Mouse (Mus musculus): ENCODE results near the gene Arfgap3.
A peak's percentile ranks its signal among the peaks of the same experiment; 100 is the strongest.
"Not testable (repeated sequence)": the region's sequence is repeated elsewhere in the genome, so short reads cannot be mapped to it uniquely, and the experiment has no call there.

Arfgap3 gene

GRCm38 (mm10) chr15:83344956-83345355 is 5.1 kb downstream of the Arfgap3 start:
- peak; percentile 30 for DNase-seq

GRCm38 (mm10) chr15:83344157-83344556 is 5.9 kb downstream of the Arfgap3 start:
- DNase-seq, result no peak

- DNase-seq, result no peak
Measured at GRCm38 (mm10) chr15:83338908-83339307, 11.1 kb downstream of the Arfgap3 start.

GRCm38 (mm10) chr15:83337903-83338870 is 11.9 kb downstream of the Arfgap3 start:
- no peak for DNase-seq

- DNase-seq, result no peak
Measured at GRCm38 (mm10) chr15:83332373-83332772, 17.7 kb downstream of the Arfgap3 start.

GRCm38 (mm10) chr15:83328952-83329351 is 21.1 kb downstream of the Arfgap3 start:
- DNase-seq, result no peak

GRCm38 (mm10) chr15:83323071-83323470 is 27.0 kb downstream of the Arfgap3 start:
- no peak for DNase-seq

DNA sequence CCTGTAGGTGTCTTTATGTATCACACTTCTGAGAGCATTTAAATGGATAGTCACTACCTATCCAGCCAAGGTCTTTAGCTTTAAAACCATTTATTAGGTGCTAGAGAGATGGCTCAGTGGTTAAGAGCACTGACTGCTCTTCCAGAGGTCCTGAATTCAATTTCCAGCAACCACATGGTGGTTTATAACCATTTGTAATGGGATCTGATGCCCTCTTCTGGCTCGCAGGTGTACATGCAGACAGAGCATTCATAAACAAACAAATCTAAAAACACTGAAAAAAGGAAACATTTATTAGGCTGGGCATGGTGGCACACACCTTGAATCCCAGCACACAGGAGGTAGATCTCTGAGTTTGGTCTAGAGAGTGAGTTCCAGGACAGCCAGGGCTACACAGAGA is 35.1 kb downstream of the Arfgap3 start:
- no peak for DNase-seq

DNA sequence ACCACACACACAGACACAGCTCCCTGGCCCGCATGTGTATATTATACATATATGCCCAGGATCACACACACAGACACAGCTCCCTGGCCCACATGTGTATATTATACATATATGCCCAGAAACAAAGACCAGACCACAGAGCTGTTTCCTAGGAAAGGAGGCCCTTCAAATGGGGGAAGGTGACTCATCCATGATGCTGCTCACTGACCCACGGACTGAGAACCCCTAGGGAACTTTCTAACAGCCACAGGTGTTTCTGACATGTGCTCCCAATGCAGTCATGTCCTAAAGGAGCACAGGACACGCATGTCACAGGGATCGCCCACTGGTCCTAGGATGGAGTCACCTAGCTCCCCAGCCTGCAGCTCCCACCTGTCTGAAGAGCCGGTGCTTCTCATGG is 40.2 kb downstream of the Arfgap3 start:
- no peak for DNase-seq

- not testable (repeated sequence) for DNase-seq
Measured at GRCm38 (mm10) chr15:83308708-83309107, 41.3 kb downstream of the Arfgap3 start.

DNA sequence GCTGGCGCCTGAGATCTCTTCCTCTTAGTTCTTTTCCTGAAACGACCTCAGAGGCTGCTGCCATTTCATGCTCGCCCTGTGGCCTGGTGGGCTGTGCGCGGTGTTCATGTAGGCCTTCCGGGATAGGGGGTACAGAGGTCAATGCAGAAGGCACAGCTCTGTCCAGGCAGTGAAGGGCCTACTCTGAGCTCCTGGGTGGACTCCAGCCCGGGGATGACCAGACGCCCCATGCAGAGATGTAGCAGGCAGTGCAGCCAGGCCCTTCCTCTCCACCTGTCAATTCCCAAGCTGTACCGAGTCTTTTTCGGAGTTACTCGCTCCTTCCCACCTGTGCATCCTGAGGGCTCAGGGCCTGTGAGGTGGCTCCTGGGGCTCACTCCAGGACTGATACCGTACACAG is 43.9 kb downstream of the Arfgap3 start:
- peak; percentile 32 for DNase-seq

DNA sequence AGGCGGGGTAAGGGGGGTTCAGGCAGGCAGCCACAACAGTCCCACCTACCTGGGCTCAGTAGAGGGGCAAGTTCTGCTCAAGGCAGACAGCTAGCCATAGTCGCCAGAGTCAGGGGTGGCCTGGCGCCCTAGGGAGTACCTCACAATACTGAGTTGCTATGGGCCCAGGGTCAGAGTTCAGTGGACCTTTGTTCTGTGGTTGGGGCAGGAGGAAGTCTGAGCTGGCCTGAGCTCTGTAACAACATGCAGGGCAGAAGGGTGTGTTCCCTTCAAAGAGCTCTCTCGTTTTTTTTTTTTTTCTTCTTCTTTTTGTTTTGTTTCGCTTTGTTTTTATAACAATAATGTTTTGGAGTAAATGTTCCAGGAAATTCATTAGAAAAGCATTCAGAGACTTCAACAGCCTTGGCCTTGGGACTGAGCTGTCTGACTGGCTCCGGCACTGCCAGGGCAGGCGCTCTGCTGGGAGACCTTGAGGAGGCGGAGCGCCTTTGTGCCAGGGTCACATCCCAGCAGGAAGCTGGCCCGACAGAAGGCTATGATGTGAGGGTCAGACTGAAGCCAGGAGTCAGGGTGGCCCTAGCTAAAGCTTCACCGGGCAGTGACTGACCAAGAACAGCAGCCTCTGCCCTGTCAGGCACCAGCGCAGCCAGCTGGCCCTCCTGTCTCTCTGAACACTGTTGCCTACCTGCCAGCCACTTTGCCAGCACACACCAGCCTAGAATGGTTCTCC is 44.7 kb downstream of the Arfgap3 start:
- DNase-seq, result peak; percentile 82

- no peak for DNase-seq
Measured at GRCm38 (mm10) chr15:83304804-83305191, 45.2 kb downstream of the Arfgap3 start.

- DNase-seq, result peak; percentile 64
Measured at GRCm38 (mm10) chr15:83303656-83304484, 46.2 kb downstream of the Arfgap3 start.

- peak; percentile 42 for DNase-seq
Measured at GRCm38 (mm10) chr15:83299916-83300582, 50.0 kb downstream of the Arfgap3 start.

- DNase-seq, result no peak
Measured at GRCm38 (mm10) chr15:83299450-83299849, 50.6 kb downstream of the Arfgap3 start.

DNA sequence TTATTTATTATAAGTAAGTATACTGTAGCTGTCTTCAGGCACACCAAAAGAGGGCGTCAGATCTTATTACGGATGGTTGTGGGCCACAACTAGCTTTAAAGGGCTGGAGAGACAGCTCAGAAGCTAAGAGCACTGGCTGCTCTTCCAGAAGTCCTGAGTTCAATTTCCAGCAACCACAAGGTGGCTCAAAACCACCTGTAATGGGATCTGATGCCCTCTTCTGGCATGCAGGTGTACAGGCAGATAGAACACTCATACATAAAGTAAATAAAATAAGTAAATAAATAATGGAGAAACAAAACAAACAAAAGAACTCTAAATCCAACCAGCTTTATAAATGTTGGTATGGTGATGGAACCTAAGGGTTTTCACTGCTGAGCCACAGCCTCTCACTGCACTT is 51.2 kb downstream of the Arfgap3 start:
- DNase-seq, result no peak

- no peak for DNase-seq
Measured at GRCm38 (mm10) chr15:83298313-83298712, 51.7 kb downstream of the Arfgap3 start.

DNA sequence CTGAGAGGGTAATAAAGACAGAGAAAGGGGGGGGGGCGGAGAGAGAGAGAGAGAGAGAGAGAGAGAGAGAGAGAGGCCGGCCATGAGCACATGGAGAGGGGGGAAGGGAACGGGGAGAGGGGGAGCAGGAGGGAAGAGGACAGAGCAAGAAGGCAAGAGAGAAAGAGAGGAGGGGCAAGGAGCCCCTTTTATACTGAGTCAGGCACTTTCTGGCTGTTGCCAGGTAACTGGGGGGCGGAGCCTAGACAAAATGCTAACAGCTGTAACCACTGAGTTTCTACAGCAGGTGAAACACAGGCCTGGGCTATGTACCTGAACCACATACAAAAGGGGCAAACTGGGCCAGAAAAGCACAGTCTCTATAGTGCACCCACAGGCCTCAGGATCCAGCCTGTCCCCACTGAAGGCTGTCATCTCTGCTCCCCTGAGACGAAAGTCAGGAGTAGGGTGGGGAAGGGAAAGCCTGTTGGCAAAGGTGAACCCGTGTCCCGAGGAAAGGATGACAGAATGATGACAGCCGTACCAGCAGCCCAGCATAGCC is 53.2 kb downstream of the Arfgap3 start:
- no peak for DNase-seq

DNA sequence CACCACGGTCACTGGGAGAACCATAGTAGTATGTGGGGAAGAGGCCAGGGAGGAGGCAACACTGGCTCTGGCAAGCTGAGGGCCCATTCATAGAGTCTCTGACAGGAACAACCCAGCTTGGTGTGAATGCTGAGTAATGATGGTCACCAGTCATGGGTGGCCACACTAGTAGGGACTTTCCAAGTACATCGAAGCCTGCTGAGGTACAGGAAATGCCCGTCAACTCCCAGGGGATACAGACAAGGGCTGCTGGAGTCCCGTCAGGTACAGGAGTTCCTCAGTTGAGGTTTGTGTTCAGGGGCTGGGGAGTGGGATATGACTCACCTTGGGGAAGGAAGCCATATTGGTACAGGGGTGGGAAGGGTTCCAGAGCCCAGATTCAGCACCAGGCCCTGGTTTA is 54.0 kb downstream of the Arfgap3 start:
- DNase-seq, result no peak

GRCm38 (mm10) chr15:83294954-83295353 is 55.1 kb downstream of the Arfgap3 start:
- DNase-seq, result no peak

All from kidney, adult 11 months (tissue).